Mouse (Mus musculus) left cerebral cortex, adult 2 months (tissue): ENCODE results near the gene Rtn3. TPM values are rescaled to one million over a fixed set of nuclear protein-coding genes. Genes with fewer than 3 reads are reported as not detected.

ENCODE experiments used
- DNase-seq, 2 experiments: peaks; one replicate each; pipeline ENCODE4 v3.0.0; 2021 to 2022; ENCODE audit warnings: low spot score in 2 of 2, mixed read lengths in 1 of 2; ENCODE audit errors: extremely low spot score in 1 of 2
- H3K27ac ChIP-seq: fragments of 200-600 bp; 2 replicates; pipeline ENCODE4 v1.8.1; 2022
- H3K4me3 ChIP-seq: fragments of 200-600 bp; 2 replicates; pipeline ENCODE4 v1.8.1; 2022
- CTCF ChIP-seq: fragments of 200-600 bp; IDR thresholded peaks from 2 replicates; pipeline ENCODE4 v1.8.1; 2022; ENCODE audit warnings: antibody characterized with exemption, mild to moderate bottlenecking, moderate library complexity
- intact Hi-C: fragments of 180-260 bp; cut with DNase I; formaldehyde crosslinking; loops from one replicate; pipeline ENCODE4 v1.15.1; 2025
- long read RNA-seq, 2 experiments: library from polyadenylated mRNA; stranded (forward); transcript quantifications; one replicate each; pipeline ENCODE4 v2.0.0; 2021; ENCODE audit warnings: borderline mapping rate in 2 of 2
- total RNA-seq, 2 experiments: library from RNA; stranded (reverse); gene quantifications; 2 replicates each; pipeline ENCODE4 v1.2.3; 2021

The Rtn3 gene
- total RNA-seq: 100 to 1,000 TPM; 792 to 823 TPM
- long read RNA-seq, experiment 1, full-length matches to known transcripts: 907 of 990 reads
- long read RNA-seq, experiment 1, partial matches to known transcripts: 24 of 990 reads
- long read RNA-seq, experiment 1, other reads (novel, unspliced or antisense): 59 of 990 reads
- long read RNA-seq, experiment 2, full-length matches to known transcripts: 608 of 677 reads
- long read RNA-seq, experiment 2, partial matches to known transcripts: 18 of 677 reads
- long read RNA-seq, experiment 2, other reads (novel, unspliced or antisense): 51 of 677 reads

DNA sequence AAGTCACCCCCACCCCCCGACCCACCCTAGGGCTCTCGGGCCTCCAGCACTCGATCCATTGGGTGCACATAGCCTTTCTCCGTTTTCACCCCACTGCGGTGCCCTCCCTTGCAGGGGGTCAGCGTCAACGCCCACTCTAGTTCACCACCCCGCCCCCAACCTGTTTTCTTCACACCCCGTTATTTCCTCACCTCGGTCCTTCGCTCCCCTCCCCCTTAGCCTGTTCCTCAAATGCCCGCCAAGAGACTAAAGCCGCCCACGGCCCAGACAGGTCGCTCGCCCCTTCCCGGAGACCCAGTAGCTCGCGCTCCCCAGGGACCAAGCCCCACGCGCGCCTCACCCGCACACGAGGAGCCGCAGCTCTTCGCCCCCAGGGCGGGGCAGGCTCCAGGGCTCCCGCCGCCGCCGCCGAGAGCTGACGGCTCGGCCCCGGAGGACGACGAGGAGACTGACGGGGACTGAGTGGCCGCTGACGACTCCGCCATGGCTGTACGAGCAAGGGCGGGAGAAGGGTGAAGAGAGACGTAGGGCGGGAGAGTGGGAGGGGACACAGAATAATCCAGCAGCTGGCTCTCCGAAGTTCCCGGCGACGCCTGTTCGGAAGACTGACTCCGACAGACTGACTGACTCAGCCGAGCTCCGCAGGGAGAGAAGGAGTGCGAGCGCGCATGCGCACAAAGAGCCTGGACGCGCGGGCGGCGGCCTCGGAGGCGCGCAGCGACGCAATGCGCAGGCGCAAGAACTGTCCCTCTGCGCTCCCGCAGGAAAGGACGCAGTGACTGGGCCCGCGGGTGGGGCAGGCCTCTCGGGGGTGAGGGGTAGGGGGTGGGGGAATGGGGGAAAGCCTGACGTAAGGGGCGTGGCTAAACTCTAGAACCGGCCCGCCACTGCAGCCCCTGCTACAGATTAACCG is at the start of gene Rtn3:
Rtn3 (minus strand) TSS at position 683 of the 913 bp plus-strand sequence.
- DNase-seq: peak; percentile 98
- no peak for TF ChIP-seq CTCF
- intact Hi-C loops: loop anchor here (1.0 kb wide), 1 partner anchor 11 kb away; the partner anchor contains the start of gene Atl3
- Histone ChIP-seq H3K27ac (peak within 1 kb of the TSS; percentile 97), H3K4me3 (peak within 1 kb of the TSS; percentile 96)

DNA sequence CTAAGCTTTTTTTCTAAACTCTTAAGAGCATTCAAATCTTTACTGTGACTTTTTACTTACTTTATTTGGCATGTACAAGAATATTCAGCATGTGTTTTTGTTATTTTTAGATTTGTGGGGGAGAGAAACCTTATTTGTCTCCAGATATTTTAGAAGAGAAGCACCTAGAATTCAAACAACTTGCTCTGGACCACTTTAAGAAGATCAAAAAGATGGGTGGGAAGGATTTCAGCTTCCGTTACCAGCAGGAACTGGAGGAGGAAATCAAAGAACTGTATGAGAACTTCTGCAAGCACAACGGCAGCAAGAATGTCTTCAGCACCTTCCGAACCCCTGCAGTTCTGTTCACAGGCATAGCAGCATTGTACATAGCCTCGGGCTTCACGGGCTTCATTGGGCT is 48.8 kb upstream of the Rtn3 start:
- H3K27ac ChIP-seq: peak overlapping the region; percentile 70
- no peak overlapping the region for H3K4me3 ChIP-seq
- no peak for DNase-seq
- no peak for TF ChIP-seq CTCF
- intact Hi-C loops: no loop called here

DNA sequence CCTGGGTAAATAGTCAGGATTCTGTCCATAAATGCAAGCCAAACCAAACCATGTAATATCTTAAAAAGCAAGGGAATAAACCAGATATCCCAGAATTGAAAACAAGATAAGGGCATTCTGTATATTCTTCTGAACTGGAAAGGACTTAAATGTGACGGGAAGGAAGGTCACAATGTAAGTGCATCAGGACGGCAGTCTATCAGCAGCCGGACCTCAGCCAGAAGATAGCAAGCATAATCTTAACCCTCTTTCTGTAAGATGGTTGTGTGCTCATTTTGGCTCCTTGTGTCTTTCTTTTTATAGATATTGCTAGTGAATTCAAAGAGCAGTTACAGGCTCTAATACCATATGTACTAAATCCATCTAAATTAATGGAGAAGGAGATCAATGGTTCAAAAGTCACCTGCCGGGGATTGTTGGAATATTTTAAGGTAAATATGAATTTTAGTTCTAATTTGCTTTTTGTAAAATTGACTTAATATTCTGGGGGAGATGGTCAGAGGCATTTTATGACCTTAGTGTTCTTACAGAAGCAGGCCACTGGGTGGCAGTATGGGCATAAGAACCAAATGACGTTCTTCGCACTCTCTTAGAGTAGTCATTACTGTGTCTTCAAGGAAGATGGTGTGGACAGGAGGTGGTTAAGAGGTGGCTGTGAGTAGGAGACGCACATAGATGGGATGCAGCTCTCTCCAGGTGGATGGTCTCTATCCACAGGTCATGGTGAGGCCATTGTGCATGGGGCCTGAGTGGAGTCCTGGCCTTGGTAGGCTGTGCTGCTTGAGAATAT is 45.8 kb upstream of the Rtn3 start:
- Histone ChIP-seq H3K4me3 (no peak overlapping the region), H3K27ac (no peak overlapping the region; the same call in 1 of the 2 replicates)
- TF ChIP-seq CTCF: peak; percentile 86
- peak; percentile 57 to 75 for DNase-seq
- intact Hi-C loops: loop anchor here (1.0 kb wide), 2 partner anchors 66 to 88 kb away; no protein-coding TSS in a partner anchor

DNA sequence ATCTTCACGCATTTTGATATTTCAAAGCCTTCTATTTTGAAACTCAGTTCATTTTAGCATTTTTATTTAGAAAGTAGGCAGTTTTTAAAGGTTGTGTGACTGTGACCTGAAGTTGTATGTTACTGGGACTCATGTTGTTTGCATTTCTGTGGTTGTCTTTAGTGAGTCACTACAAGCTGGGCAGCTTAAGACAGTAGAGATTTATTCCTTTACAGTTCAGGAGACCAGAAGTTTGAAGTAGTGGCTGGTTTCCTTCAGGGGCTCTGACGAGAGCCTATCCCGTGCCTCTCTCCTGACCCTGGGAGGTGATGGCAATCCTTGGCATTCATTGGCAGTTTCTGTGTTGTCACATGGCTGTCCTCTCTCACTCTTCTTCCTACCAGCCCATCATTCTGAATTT is 41.8 kb upstream of the Rtn3 start:
- intact Hi-C loops: no loop called here
- Histone ChIP-seq H3K4me3 (no peak overlapping the region), H3K27ac (no peak overlapping the region)
- DNase-seq: no peak
- no peak for TF ChIP-seq CTCF

DNA sequence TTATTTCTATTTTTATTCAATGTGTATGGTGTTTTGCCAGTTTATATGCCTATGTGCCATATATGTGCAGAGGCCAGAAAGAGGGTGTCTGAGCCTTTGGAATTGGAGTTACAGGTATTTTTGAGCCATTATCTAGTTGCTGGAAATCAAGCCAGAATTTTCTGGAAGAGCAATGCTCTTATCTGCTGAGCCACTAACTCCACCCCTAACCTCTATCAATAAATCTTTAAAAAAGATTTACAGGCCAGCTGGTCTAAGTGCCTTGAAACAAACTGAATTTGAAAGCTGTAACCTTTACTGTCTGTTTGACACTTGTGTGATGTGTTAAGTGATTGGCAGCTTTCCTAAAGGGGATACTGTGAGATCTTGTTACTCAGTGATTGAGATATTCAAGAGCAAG is 40.7 kb upstream of the Rtn3 start:
- Histone ChIP-seq H3K27ac (no peak overlapping the region), H3K4me3 (no peak overlapping the region)
- TF ChIP-seq CTCF: no peak
- DNase-seq: no peak
- intact Hi-C loops: no loop called here

DNA sequence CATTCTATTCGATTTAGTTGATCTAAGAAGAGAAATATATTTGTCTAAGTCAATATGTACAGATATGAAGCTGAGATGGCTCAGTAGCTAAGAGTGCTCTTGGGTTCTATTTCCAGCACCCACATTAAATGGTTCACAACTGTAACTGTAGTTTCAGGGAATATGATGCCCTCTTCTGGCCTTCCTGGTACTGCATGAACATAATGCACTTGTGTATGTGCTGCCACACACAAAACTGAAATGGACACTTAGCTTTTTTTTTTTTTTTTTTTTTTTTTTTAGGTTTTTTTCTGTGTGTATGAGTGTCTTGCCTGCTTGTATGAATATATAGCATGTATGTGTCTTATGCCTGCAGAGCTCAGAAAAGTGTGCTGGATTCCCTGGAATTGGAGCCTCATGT is 40.2 kb upstream of the Rtn3 start:
- no peak overlapping the region for H3K27ac ChIP-seq
- H3K4me3 ChIP-seq: no peak overlapping the region
- intact Hi-C loops: no loop called here
- no peak for DNase-seq
- peak; percentile 35 for TF ChIP-seq CTCF

DNA sequence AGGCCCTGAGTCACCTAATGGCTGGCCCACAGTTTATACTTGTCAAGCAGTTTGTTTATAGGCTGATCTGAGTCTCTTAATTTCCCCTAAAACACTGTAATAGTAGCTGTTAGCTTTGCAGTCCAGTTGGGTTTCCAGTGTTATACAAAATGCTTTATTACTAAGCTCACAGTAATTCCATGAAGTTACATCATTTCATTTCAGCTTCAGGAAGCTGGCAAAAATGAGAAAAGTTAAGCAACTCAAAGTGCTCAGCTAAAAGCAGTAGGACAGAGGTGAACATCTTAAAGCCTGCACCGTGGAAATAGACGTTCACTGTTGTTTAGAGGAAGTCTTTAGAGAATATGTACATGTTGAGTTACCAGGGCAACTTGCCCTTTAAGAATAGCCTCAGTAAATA is 39.8 kb upstream of the Rtn3 start:
- no peak for DNase-seq
- intact Hi-C loops: no loop called here
- no peak overlapping the region for H3K4me3 ChIP-seq
- H3K27ac ChIP-seq: no peak overlapping the region
- TF ChIP-seq CTCF: no peak

DNA sequence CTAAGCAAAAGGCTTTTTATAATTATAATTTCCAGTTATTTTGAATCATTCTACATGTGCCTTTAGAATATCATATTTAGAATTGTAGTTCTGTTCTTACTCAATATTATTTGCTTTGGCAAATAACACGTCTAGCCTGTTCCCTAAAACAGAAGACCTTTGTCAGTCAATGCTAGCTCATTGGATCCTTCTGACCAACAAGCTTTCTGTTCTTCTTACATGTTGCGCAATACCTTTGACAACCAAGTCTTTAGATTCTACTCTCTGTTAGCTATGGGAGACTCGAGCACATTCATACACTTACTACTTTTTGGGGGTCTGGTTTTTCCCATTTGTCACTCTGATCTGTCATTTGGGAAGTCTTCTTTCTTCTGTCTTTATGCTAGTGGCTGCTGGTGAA is 38.5 kb upstream of the Rtn3 start:
- intact Hi-C loops: no loop called here
- no peak overlapping the region for H3K4me3 ChIP-seq
- TF ChIP-seq CTCF: no peak
- H3K27ac ChIP-seq: no peak overlapping the region
- DNase-seq: no peak

DNA sequence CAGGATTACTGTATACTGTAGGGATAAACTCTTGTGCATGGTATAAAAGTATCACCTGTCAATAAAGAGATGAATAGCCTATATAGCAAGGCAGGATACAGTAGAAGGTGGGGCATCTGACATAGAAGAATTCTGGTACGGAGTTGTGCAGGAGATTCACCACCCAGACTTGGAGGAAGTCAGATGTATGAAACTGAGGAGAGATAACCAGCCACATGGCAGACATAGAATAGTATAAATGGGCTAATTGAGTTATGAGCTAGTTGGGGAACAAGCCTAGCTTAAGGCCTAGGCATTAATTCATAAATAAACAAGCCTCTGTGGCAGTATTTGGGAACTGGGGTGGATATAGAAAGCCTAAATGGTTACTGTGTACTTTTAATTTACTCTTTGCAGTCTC is 33.4 kb upstream of the Rtn3 start:
- Histone ChIP-seq H3K27ac (no peak overlapping the region), H3K4me3 (no peak overlapping the region)
- no peak for DNase-seq
- intact Hi-C loops: no loop called here
- no peak for TF ChIP-seq CTCF

DNA sequence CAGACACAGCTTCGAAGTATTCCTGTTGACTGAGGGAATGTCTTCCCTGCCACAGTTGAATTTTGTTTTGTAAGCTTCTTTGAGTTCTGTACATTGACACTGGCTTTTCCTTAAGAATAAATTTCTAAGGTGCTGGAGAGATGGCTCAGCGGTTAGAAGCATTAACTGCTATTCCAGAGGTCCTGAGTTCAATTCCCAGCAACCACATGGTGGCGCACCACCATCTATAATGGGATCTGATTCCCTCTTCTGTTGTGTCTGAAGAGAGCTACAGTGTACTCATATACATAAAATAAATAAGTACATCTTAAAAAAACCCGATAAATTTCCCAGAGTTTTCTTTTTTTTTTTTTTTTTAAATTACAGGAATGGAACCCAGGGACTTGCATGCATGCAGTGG is 24.9 kb upstream of the Rtn3 start:
- intact Hi-C loops: no loop called here
- DNase-seq: no peak
- H3K27ac ChIP-seq: no peak overlapping the region
- TF ChIP-seq CTCF: peak; percentile 35
- no peak overlapping the region for H3K4me3 ChIP-seq

DNA sequence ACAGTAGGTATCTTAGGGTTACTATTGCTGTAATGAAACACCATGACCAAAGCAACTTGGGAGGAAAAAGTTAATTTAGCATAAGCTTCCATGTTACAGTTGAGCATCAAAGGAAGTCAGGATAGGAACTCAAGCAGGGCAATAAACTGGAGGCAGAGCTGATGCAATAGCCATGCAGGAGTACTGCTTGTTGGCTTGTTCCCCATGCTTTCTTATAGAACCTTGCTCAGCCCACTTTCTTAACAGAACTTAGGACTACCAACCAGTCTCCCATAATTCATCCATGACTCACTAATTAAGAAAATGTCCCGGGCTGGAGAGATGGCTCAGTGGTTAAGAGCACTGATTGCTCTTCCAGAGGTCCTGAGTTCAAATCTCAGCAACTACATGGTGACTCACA is 23.2 kb upstream of the Rtn3 start:
- Histone ChIP-seq H3K27ac (no peak overlapping the region), H3K4me3 (no peak overlapping the region)
- TF ChIP-seq CTCF: no peak
- intact Hi-C loops: no loop called here
- DNase-seq: no peak

DNA sequence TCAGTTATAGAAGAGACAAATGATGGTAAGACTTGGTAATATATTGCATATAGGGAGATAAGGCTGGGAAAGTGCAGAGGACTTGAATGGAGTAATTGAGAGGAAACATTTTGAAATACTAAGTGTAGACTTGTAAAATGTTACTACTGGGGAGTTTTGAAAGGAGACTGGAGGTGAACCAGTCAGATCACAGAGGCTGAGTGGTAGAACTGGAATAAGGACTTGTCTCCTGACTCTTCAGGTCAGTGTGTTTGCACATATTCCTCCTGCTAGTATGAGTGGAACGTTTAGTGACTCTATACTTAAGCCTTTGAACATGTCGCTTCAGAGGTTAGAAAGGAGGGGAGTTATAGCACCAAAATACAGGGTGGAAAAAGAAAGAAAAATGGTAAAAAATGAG is 19.4 kb upstream of the Rtn3 start:
- no peak for DNase-seq
- TF ChIP-seq CTCF: no peak
- intact Hi-C loops: no loop called here
- Histone ChIP-seq H3K4me3 (no peak overlapping the region), H3K27ac (no peak overlapping the region)
